Mouse (Mus musculus) thymus, postnatal 36 days (tissue): ENCODE results near the gene Haus8.
"Not testable (repeated sequence)": the region's sequence is repeated elsewhere in the genome, so short reads cannot be mapped to it uniquely, and the experiment has no call there.

ENCODE experiments used
- DNase-seq, 2 experiments: peaks; one replicate each; pipeline ENCODE4 v3.0.0; 2022; ENCODE audit warnings: mixed read lengths in 2 of 2

Gene Haus8

GRCm38 (mm10) chr8:71282621-71283020 lies 9.9 kb upstream of the Haus8 start:
- no peak for DNase-seq

GRCm38 (mm10) chr8:71281731-71282130 lies 9.0 kb upstream of the Haus8 start:
- DNase-seq: not testable (repeated sequence)

DNA sequence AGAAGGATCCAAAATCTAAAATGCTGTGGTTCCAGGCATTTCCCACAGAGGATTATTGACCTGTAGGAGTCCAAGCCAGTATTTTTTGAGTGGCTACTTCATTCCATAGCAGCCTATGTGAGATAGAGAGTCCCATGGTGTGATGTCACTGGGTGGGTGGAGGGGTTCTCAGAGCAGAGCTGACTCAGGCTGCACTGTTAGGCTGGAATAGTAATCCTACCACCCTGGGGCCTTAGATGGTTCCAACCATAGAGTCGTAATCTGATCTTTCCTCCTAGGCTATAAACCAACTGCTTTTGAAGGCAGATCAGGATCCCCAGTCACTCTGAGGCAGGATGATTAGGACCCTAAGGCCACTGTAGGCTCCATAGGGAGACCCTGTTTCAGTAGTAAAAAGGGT lies 6.7 kb upstream of the Haus8 start:
- DNase-seq: not testable (repeated sequence)

DNA sequence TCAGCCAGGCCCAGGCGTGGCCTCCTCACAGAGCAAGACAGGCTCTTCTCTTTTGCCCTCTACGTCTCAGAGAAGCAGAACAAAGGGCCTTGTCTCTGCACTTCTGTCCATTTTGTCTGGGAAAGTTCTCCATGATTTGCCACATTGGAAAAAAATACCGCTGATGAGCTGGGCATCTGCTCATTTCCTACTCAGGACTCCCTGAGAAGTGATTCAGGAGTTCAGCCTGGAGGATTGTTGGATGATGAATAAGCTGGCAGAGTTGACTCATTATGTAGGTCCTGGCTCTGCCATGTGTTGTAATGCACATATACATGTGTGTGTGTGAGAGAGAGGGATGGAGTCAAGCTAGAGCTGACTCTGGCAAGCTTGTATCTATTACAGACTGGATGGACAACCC lies 3.4 kb upstream of the Haus8 start:
- DNase-seq: no peak

DNA sequence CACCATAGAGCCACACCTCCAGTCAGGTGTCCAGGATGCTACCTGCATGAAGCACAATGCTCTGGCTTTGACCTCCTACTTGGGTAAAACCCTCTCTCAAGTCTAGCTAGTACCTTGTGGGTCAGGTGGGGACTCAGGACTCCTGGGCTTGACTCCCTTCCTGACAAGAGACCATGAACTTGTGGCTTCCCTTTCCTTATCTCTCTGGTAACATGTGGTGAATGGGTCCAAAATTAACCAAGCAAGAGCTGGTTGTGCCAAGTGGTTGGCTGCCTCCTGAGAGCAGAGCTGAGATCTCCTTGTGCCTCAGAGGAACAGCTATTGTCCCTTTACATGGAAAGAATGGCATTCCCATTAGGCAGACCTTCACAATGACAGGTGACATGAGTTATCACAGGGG lies 1.7 kb upstream of the Haus8 start:
- DNase-seq: no peak

DNA sequence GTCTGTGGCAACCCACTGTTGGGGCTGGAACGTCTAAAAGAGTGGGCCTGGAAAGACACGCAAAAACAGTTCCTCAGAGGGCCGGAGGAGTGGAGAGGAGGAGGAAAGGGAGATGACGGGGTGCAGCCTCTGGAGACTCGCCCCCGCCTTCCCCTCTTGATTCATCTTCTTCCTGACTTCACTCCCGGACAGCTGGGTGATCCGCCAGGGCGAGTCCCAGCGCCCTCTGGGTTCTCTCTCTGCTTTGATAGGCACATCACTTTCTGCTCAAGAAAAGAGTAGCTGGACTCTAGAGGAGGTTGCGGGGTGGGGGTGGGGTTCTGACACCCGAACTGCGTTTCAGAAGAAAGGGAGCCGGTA lies 397 bp upstream of the Haus8 start:
- DNase-seq: peak; percentile 67 to 75

DNA sequence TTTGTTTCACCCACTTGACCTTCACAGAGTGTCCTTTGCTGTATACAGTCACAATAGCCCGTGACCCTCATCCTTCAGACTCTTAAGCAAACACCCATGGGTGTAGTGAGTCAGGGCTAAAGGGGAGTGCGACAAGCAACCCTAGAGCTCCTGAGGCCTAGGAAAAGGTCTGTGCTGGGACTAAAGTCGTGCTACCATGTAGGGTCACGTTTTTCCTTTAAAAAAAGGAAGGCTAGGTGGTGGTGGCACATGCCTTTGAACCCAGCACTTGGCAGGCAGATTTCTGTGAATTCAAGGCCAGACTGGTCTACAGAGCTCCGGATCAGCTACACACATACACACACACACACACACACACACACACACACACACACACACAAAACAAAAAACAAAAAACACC lies 1.1 kb downstream of the Haus8 start:
- DNase-seq: no peak

DNA sequence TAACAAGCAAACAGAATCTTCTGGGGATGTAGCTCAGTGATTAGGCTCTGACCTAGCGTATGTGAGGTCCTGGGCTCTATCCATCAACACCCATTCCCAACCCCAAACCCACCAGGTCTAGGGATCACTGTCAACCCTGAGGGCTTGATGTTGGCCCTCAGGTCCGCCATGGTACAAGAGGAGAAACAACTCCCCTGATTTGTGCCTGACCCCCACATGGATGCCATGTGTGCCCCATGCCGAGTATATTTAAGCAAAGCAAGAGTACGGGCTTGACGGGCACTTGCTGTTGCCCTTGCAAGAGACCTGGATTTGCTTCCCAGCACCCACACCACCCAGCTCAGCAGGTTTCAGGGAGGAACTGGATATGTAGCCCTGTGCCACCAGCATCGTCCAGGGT lies 4.4 kb downstream of the Haus8 start:
- not testable (repeated sequence) for DNase-seq

DNA sequence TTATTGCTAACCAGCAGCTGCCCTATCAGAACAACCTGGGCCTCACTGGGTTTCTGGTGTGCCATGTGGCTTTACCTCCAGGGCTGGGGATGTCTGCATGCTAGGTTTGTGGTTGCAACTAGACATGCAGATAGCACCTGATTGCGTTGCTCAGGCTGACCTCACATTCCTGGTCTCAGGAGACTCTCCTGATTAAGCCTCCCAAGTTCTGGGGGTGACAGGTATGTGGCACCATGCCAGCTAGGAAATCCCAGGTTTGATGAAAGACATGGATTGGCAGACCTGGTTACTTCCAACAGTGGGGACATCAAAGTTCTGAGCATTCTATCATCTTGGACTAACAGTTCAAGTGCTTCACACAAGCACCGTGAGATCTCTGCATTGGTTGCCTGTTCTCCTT lies 5.0 kb downstream of the Haus8 start:
- no peak for DNase-seq

DNA sequence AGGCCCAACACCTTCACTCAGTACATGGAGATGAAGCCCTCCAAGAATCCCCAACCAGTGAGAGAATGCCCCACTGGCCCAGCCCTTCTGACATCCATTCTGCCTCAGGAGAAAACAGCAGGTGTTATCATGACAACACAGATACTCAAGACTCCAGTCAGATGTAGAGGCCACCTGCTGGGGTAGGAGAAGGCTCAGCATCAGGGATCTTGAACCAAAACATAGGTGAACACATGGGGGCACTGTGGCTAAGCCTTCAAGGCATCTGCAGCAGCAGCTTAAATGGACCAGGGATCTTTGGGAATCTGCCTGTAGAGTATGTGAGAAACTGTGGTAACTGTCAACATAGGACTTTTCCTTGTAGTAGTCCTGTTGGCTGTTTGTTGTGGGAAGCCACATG lies 11.5 kb downstream of the Haus8 start:
- DNase-seq: no peak

DNA sequence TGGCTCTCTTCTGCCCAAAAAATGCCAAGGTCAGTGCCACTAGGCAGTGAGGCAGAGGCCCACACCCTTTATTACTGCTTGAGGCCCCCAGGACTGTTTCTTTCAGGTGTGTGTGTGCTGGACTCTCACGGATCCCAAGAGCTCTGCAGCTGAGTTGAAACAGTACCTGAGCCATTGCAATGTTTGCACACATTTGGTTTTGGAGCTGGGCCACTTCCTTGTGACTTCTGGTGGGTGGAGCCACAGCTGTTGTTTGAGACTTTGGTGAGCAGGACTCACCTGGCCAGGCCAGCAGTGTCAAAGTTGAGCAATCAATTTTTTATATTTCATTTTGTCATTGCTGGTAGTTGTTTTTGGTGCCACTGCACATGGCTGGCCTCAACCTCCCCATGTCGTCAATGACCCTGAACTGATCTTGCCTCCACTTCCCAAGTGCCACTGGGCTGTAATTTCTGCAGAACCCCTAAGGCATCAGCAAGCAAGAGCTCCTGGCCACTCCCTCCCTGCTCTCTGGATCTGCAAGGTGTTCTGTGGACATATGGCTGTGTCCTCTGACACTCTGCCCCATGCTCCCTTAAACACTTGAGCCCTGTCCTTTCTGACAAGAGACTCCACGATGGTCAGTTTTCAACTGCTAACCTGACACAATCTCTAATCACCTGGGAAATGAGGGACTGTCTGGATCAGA lies 16.0 kb downstream of the Haus8 start:
- DNase-seq: no peak

DNA sequence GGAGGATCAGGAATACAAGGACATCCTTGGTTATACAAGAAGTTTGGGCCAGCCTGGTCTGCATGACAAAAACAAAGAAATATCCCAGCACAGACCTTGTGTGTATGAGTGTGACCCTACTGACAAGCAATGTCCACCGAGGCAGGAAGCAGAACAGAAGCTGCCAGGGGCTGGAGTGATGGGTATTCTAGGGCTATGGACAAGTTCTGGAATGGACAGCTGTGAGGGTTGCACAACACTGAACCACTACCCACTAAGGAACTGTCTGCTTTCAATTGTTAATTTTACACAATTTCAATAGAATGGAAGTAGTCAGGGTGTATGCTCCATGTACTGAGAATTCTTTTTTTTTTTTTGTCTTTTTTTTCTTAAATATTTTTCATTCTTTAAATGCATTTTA lies 24.5 kb downstream of the Haus8 start:
- DNase-seq: no peak

DNA sequence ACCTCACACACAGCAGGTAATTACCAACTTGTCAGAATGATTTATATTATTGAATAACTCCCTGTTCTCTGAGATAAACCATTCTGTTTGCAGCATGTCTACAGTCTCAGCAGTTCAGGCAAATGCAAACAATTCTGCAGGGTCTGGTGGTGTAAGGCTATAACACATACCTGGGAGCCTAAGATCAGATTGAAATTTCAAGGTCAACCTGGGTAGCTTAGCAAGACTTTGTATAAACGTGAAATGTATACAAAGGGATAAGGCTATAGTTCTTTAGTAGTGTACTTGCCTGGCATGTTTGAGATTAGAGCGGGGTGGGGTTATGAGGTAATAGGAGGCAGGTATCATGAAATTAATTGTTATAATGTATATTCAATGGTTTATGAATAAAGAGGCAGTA lies 30.0 kb downstream of the Haus8 start:
- DNase-seq: no peak

GRCm38 (mm10) chr8:71224560-71224959 lies 48.2 kb downstream of the Haus8 start:
- DNase-seq: no peak

GRCm38 (mm10) chr8:71214266-71214665 lies 58.5 kb downstream of the Haus8 start:
- not testable (repeated sequence) for DNase-seq

DNA sequence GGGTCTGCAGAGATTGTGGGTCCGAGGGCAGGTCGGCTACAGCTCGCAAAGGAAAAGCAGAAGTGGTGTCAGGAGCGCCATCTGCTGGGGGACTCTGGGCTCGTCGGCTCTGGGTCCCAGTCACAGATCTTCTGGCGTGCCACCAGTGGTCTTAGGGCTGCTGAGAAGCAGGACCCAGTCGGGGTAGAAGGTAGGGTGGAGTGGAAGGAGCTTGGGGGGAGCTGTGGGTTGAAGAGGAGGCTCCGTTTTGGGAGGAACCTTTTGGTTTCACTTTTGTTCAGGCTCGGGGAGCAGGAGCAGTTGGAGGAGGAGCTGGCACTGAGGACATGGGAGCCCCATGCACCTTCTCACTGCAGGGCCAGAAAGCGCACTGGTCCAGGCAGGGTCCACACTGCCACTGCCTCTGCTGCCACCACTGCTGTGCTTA lies 67.2 kb downstream of the Haus8 start:
- DNase-seq: peak; percentile 10 to 13
